Mouse (Mus musculus) forebrain, postnatal 0 days (tissue): ENCODE data around the gene Abhd17c. TPM values are rescaled to one million over a fixed set of nuclear protein-coding genes. Genes with fewer than 3 reads are reported as not detected.
"Not testable (repeated sequence)": the region's sequence is repeated elsewhere in the genome, so short reads cannot be mapped to it uniquely, and the experiment has no call there.

ENCODE experiments used
- ATAC-seq: fragments of 200-750 bp; cut with Nextera tagmentation; 2 replicates; pipeline ENCODE4 v1.8.0; 2017; ENCODE audit warnings: mild to moderate bottlenecking, moderate library complexity
- DNase-seq: peaks from one replicate; pipeline ENCODE4 v3.0.0-alpha.2; 2015
- H3K27ac ChIP-seq: fragments of 300-500 bp; sonication (generic); 2 replicates; pipeline ENCODE4 v1.5.1; 2014; ENCODE audit warnings: low read depth, mild to moderate bottlenecking, antibody characterized with exemption, low read length, moderate library complexity, mixed read lengths
- H3K27me3 ChIP-seq: fragments of 300-500 bp; sonication (generic); 2 replicates; pipeline ENCODE4 v1.6.1; 2014; ENCODE audit warnings: mild to moderate bottlenecking, low read length, mixed read lengths; ENCODE audit not compliant: insufficient read depth
- H3K36me3 ChIP-seq: fragments of 300-500 bp; sonication (generic); 2 replicates; pipeline ENCODE4 v1.6.1; 2014; ENCODE audit warnings: mild to moderate bottlenecking, moderate library complexity; ENCODE audit not compliant: insufficient read depth
- H3K4me1 ChIP-seq: fragments of 300-500 bp; sonication (generic); 2 replicates; pipeline ENCODE4 v1.6.1; 2014; ENCODE audit warnings: antibody characterized with exemption; ENCODE audit not compliant: insufficient read depth
- H3K4me2 ChIP-seq: fragments of 300-500 bp; sonication (generic); 2 replicates; pipeline ENCODE4 v1.6.1; 2014; ENCODE audit warnings: low read depth, mild to moderate bottlenecking, moderate library complexity
- H3K4me3 ChIP-seq: fragments of 300-500 bp; sonication (generic); 2 replicates; pipeline ENCODE4 v1.5.1; 2014; ENCODE audit warnings: low read depth, low read length, mixed read lengths
- H3K9ac ChIP-seq: fragments of 300-500 bp; sonication (generic); 2 replicates; pipeline ENCODE4 v1.6.1; 2014; ENCODE audit warnings: mild to moderate bottlenecking
- H3K9me3 ChIP-seq: fragments of 300-500 bp; sonication (generic); 2 replicates; pipeline ENCODE4 v1.6.1; 2016; ENCODE audit warnings: low read length
- CTCF ChIP-seq: sonication (generic); IDR thresholded peaks from 2 replicates; pipeline ENCODE4 v1.5.1; 2016; ENCODE audit warnings: antibody characterized with exemption, control low read depth, low read depth
- WGBS: fragments of 180-500 bp; shearing (Covaris S2); extraction: QIAGEN DNeasy Blood & Tissue Kit; methylation state at CpG from one replicate; pipeline ENCODE4 v1.1.7; 2014; 5-methylcytosine and 5-hydroxymethylcytosine counted together
- polyA plus RNA-seq: library from polyadenylated mRNA; unstranded; fragments of >200 nt; fragmentation: Nextera tagmentation; extraction: Ambion mirVana; gene quantifications from 2 replicates; pipeline ENCODE4 v1.2.1, GENCODE M21; 2015
- total RNA-seq: library from RNA; depleted of rRNA; stranded (reverse); fragments of >200 nt; gene quantifications from 2 replicates; pipeline ENCODE4 v1.2.3, GENCODE M21; 2014

The Abhd17c gene
- total and polyA plus RNA-seq, 2 experiments from 2014 or later: 92.9 to 102 TPM

DNA sequence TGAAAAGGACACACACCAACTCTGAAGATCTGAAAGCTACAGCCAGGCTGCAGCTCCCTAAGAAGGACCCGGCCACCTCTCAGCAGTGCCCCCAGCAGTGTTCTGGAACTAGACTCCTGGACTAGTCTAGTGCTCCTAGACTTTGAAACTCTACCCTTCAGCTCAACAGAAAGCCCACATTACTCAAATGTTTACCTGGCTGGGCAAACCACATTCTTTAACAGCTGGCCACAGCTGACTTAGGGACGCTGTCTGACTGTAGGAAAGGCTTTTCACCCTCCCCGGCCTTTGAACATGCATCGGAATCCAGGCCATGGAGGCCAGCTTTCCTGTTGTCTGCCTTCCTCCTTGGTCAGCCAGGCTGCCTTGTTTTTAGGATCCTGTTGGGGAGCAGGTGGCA lies 20.0 kb downstream of the Abhd17c start:
- H3K9me3 ChIP-seq: no peaks in the 10 kb centered on the region
- no peak for TF ChIP-seq CTCF
- DNase-seq: no peak
- H3K4me3 ChIP-seq: no peak overlapping the region
- H3K36me3 ChIP-seq: no peaks in the 10 kb centered on the region
- 0 out of 2 replicates have a peak, but pooled peaks cover 7% of the 10 kb centered on the region for H3K4me1 ChIP-seq
- no peak overlapping the region for H3K9ac ChIP-seq
- ATAC-seq: no peak
- no peaks in the 10 kb centered on the region for H3K27me3 ChIP-seq
- whole genome bisulfite sequencing: 94% methylated on average over 4 of the region's 4 CpGs
- no peak overlapping the region for H3K4me2 ChIP-seq
- no peak overlapping the region for H3K27ac ChIP-seq

DNA sequence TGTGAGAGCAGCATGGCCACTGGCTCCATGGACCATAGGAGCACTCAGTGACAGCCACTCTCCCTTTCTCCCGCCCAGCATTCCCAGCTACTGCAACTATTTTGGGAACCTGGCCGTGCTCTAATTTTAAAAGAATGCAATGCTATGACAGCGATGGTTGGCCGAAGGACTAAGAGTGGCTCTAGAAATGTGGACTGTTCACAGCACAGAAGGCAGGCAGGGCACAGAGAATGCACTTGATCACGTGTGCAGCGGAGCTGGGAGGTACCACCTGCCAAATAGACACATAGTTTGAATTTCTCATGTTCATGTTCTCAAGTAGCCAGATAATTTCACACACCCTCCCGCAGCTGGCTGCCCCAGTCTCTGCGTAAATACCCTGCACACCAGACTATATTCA lies 23.0 kb downstream of the Abhd17c start:
- Histone ChIP-seq H3K4me2 (no peak overlapping the region), H3K27me3 (no peaks in the 10 kb centered on the region), H3K36me3 (no peaks in the 10 kb centered on the region), H3K9ac (no peak overlapping the region), H3K4me1 (peaks cover 12% of the 10 kb centered on the region; the same call in 1 of the 2 replicates), H3K9me3 (no peaks in the 10 kb centered on the region), H3K27ac (0 out of 2 replicates have a peak overlapping the region, but pooled peaks have one; percentile 21), H3K4me3 (no peak overlapping the region)
- 48% methylated on average over 8 of the region's 8 CpGs for WGBS
- no peak for TF ChIP-seq CTCF
- ATAC-seq (peak; percentile 59), DNase-seq (no peak)

- H3K4me3 ChIP-seq: no peak overlapping the region
- H3K27ac ChIP-seq: no peak overlapping the region
- no peaks in the 10 kb centered on the region for H3K9me3 ChIP-seq
- TF ChIP-seq CTCF: no peak
- no peaks in the 10 kb centered on the region for H3K36me3 ChIP-seq
- peaks cover 21% of the 10 kb centered on the region for H3K4me1 ChIP-seq
- peak; percentile 59; the same call in 1 of the 2 replicates for ATAC-seq
- DNase-seq: peak; percentile 20
- H3K4me2 ChIP-seq: no peak overlapping the region
- WGBS: 65% methylated on average over 1 of the region's 1 CpGs
- H3K9ac ChIP-seq: no peak overlapping the region
- no peaks in the 10 kb centered on the region for H3K27me3 ChIP-seq
These were observed 26.0 kb downstream of the Abhd17c start for GRCm38 (mm10) chr7:84125730-84126129.

- not testable (repeated sequence) for H3K4me2 ChIP-seq, H3K4me3 ChIP-seq, H3K9me3 ChIP-seq, H3K36me3 ChIP-seq, H3K27ac ChIP-seq, ATAC-seq, DNase-seq, H3K9ac ChIP-seq, H3K27me3 ChIP-seq
- H3K4me1 ChIP-seq: peaks cover 21% of the 10 kb centered on the region
- WGBS: 92% methylated on average over 3 of the region's 4 CpGs
These were observed 28.0 kb downstream of the Abhd17c start for GRCm38 (mm10) chr7:84123651-84124050.

DNA sequence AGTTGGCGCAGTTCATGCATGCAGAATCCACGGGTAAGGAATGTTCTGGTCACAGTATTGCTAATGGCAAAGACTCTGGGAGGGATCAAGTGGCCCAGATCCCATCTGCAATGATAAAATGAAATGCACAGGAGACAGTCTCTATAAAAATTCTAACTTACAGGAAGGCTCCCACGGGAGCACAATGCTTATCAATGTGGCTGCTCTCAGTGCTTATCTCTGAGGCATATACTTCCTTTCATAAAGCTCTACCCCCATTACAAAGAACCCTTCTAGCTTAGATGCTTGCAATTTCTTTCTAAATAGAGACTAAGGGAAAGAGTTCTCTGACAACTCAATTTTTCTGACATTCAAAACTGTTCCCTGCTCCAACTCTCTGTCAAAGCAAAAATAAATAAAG lies 29.9 kb downstream of the Abhd17c start:
- ATAC-seq: peak; percentile 62
- no peak for TF ChIP-seq CTCF
- WGBS: 71% methylated on average over 3 of the region's 3 CpGs

DNA sequence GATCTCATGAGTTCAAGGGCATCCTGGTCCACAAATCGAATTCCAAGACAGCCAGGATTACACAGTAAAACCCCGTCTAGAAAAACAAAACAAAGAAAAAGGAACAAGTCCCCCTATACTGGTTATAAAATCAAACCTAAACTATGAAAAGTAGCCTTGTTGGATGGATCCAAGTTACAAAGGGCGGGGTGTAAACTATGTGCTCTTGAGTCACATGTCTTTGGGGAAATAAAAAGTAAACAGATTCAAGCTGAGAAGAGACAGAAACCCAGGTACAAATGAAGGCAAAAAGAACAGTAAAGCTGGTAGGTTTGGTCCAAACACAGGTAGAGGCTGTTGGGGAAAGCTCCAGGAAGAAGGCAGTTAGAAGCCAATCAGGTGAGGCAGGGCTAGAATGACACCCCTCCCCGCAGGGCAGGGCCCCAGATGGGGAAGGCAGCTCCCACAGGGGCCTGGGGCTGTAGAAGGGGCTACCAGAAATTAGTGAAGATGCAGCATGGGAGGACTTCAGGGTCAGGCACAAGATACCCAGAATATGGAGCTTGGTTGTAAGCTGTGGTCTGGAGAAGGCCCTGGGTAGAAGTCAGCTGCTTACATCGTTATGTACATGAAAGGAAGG lies 31.4 kb downstream of the Abhd17c start:
- Histone ChIP-seq H3K36me3 (no peaks in the 10 kb centered on the region), H3K4me1 (peaks cover 12% of the 10 kb centered on the region; the same call in 1 of the 2 replicates), H3K4me3 (no peak overlapping the region), H3K4me2 (no peak overlapping the region), H3K27ac (no peak overlapping the region), H3K9ac (no peak overlapping the region), H3K9me3 (no peaks in the 10 kb centered on the region), H3K27me3 (no peaks in the 10 kb centered on the region)
- ATAC-seq: no peak
- 76% methylated on average over 5 of the region's 5 CpGs for WGBS
- DNase-seq: no peak
- no peak for TF ChIP-seq CTCF

More for the DNA sequence above, 29.9 kb downstream of the Abhd17c start:
- Histone ChIP-seq H3K27me3 (no peaks in the 10 kb centered on the region), H3K4me1 (peaks cover 17% of the 10 kb centered on the region), H3K9ac (no peak overlapping the region), H3K9me3 (no peaks in the 10 kb centered on the region), H3K36me3 (no peaks in the 10 kb centered on the region), H3K4me2 (no peak overlapping the region), H3K4me3 (no peak overlapping the region), H3K27ac (no peak overlapping the region)
- DNase-seq: no peak

DNA sequence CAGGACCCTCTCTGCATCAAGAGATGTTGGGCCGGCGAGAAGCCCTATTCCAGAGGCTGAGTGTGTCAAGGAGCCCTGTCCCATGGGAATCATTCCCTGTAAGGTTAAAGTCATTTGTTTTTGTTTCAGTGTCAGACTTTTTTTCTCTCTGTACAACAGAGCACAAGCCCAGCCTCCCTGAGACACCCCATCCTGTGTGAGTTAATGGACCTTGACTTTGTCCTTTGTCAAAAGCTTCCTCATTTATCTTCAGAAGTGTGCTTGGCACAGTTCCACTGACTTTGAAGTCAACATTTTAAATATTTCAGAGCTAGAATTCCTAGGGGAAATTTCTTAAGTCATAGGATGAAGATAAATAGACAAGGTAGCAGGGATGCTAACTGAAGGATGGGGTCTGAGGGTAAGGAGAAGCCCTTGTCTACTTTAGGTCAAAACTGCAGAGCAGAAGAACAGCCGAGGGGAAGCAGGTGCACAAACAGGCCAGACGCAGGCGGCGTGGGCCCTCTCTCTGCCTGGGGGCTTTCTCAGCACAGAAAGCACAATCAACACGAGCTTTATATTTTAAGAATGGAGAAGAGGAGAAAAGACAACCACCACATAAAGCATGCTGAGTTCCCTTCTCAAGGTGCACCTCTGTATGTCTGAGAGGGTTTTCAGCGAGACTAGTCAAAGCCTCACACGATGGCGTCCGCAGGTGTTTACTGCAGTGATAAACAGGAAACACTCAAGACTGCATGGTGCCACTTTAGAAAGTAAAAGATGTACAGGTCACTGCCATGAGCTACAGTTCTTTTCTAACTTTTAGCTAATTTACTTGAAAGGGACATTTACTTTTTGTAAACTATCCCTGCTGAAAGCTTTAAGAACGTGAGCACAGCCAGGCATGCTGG lies 32.2 kb downstream of the Abhd17c start:
- TF ChIP-seq CTCF: no peak
- Histone ChIP-seq H3K36me3 (no peaks in the 10 kb centered on the region), H3K27ac (no peak overlapping the region), H3K9me3 (no peaks in the 10 kb centered on the region), H3K27me3 (no peaks in the 10 kb centered on the region), H3K9ac (no peak overlapping the region), H3K4me1 (peaks cover 12% of the 10 kb centered on the region; the same call in 1 of the 2 replicates), H3K4me2 (no peak overlapping the region), H3K4me3 (no peak overlapping the region)
- 66% methylated on average over 12 of the region's 12 CpGs for WGBS
- ATAC-seq (no peak), DNase-seq (no peak)
